Mouse (Mus musculus) heart, embryonic 12.5 days (tissue): ENCODE measurements around the gene Mtmr10. TPM values are rescaled to one million over a fixed set of nuclear protein-coding genes. Genes with fewer than 3 reads are reported as not detected.

Source experiments
- ATAC-seq: fragments of 200-750 bp; cut with Nextera tagmentation; 2 replicates; pipeline ENCODE4 v1.8.0; 2017; ENCODE audit warnings: moderate TSS enrichment, moderate library complexity; ENCODE audit not compliant: insufficient number of reproducible peaks, low FRiP score
- H3K27ac ChIP-seq: fragments of 300-500 bp; sonication (generic); 2 replicates; pipeline ENCODE4 v1.5.1; 2016; ENCODE audit warnings: mild to moderate bottlenecking, moderate library complexity; ENCODE audit not compliant: poor library complexity, severe bottlenecking
- H3K27me3 ChIP-seq: fragments of 300-500 bp; sonication (generic); replicated peaks from 2 replicates; pipeline ENCODE4 v1.6.1; 2016; ENCODE audit warnings: mild to moderate bottlenecking, moderate library complexity
- H3K36me3 ChIP-seq: fragments of 300-500 bp; sonication (generic); 2 replicates; pipeline ENCODE4 v1.6.1; 2016; ENCODE audit warnings: mild to moderate bottlenecking, moderate library complexity
- H3K4me1 ChIP-seq: fragments of 300-500 bp; sonication (generic); replicated peaks from 2 replicates; pipeline ENCODE4 v1.6.1; 2016; ENCODE audit warnings: mild to moderate bottlenecking
- H3K4me2 ChIP-seq: fragments of 300-500 bp; sonication (generic); 2 replicates; pipeline ENCODE4 v1.6.1; 2016; ENCODE audit warnings: mild to moderate bottlenecking, moderate library complexity
- H3K4me3 ChIP-seq: fragments of 300-500 bp; sonication (generic); 2 replicates; pipeline ENCODE4 v1.5.1; 2016; ENCODE audit warnings: mild to moderate bottlenecking
- H3K9ac ChIP-seq: fragments of 300-500 bp; sonication (generic); 2 replicates; pipeline ENCODE4 v1.6.1; 2016; ENCODE audit warnings: mild to moderate bottlenecking, moderate library complexity
- H3K9me3 ChIP-seq: fragments of 300-500 bp; sonication (generic); replicated peaks from 2 replicates; pipeline ENCODE4 v1.6.1; 2016; ENCODE audit warnings: mild to moderate bottlenecking, moderate library complexity
- WGBS: fragments of 180-500 bp; shearing (Covaris S2); methylation state at CpG from one replicate; pipeline ENCODE4 v1.1.7; 2016; 5-methylcytosine and 5-hydroxymethylcytosine counted together
- polyA plus RNA-seq: library from polyadenylated mRNA; unstranded; fragments of >200 nt; fragmentation: Nextera tagmentation; extraction: Ambion mirVana; gene quantifications from 2 replicates; pipeline ENCODE4 v1.2.1, GENCODE M21; 2016

Gene Mtmr10
- polyA plus RNA-seq, result 7.8 and 8.9 TPM in 2 replicates

DNA sequence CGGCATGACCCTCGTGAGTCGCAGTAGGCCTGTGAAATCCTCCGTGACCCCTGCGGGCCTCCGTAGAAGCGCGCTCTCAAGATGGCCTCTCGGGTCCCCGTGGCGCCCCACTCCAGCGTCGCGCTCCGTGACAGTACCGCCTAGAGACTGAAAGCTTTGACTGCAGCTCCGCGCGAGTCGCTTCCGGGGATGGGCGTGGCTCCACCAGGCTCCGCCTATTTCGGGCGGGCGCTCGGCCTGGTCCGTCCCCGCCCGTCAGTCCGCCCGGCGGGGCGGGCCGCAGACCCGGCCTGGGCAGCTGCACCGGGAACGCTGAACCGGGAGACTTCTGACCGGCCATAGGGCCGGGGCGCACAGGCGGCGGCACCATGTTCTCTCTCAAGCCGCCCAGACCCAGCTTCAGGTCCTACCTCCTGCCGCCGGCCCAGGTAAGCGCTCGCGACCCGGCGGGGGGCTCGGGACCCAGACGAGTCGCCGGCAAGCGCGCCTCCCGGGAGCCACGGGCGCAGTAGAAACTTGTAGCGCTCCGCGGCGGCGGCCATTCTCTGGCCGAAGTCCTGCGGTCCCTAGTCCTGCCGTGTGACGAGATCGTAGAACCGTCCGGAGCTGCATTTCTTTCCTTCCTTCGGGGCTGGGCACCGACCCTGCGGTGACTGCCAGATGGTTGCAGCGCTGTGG lies at the start of gene Mtmr10:
TSS of gene Mtmr10 (plus strand) at position 240 of the 678 bp plus-strand sequence.
- Histone ChIP-seq H3K4me1 (peaks cover 3% of the 10 kb centered on the region; the same call in 1 of the 2 replicates), H3K9me3 (no peaks in the 10 kb centered on the region), H3K4me2 (peak within 1 kb of the TSS; percentile 68), H3K9ac (peak within 1 kb of the TSS; percentile 84), H3K27me3 (no peaks in the 10 kb centered on the region), H3K4me3 (peak within 1 kb of the TSS; percentile 90), H3K27ac (peak within 1 kb of the TSS; percentile 82), H3K36me3 (peaks cover 9% of the 10 kb centered on the region; the same call in 1 of the 2 replicates)
- ATAC-seq, result peak; percentile 99
- under 1% methylated on average over 77 of the region's 77 CpGs for WGBS

DNA sequence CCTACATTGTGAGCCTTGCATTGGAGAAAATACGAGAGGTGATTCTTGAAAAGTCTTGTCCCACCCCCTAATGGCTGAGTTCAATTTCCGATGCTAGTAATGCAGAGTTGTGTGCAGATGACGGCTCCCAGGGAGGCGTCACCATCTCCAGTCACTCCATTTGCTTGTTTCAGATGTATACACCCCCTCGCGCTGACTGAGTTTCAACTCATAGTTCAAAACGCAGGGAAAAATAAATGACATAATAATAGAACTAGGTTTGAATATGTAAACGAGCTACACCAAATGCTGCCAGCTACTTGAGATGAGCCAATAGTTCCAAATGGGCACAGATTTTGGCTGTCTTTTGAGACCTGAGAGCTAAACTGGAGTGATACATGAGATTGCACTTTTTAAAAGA lies 49.7 kb upstream of the Mtmr10 start:
- Histone ChIP-seq H3K4me1 (no peaks in the 10 kb centered on the region), H3K9ac (no peak overlapping the region), H3K4me2 (no peak overlapping the region), H3K27ac (no peak overlapping the region), H3K36me3 (no peaks in the 10 kb centered on the region), H3K27me3 (no peaks in the 10 kb centered on the region), H3K4me3 (no peak overlapping the region), H3K9me3 (no peaks in the 10 kb centered on the region)
- WGBS, result 85% methylated on average over 8 of the region's 8 CpGs
- ATAC-seq, result no peak

DNA sequence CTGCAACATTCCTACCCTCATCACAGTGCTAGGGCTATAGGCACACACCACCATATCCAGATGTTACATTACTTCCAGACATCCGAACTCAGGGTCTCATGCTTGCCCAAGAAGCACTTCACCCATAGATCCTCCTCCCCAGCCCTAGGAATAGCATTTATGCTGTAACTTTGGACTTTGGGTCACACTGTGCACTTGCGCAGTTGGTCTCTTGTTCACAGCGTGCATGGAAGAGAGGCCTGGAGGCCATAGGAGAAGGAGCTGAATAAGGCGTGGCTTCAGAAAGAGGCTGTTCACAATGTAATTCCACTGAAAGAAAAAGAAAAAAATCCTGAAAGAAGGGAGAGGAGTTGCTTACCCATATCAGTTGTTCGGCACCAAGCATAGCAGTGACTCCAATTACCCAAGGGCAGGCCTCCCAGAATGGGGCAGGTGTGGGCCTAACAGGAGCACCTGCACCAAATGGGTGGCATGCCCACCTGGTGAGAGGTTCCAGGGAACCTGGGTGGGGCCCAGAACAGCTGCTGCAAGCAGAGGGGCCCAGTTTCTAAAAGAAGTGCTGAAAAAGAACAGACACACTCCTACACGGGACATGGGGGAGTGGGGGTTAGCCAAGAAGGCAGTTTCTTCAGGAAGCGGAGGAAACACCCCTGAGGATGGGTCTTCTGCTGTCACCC lies 48.9 kb upstream of the Mtmr10 start:
- WGBS, result 81% methylated on average over 7 of the region's 7 CpGs
- no peaks in the 10 kb centered on the region for H3K9me3 ChIP-seq
- ATAC-seq, result no peak
- no peak overlapping the region for H3K4me3 ChIP-seq
- H3K36me3 ChIP-seq, result no peaks in the 10 kb centered on the region
- H3K4me2 ChIP-seq, result no peak overlapping the region
- no peaks in the 10 kb centered on the region for H3K27me3 ChIP-seq
- H3K9ac ChIP-seq, result no peak overlapping the region
- H3K27ac ChIP-seq, result no peak overlapping the region
- no peaks in the 10 kb centered on the region for H3K4me1 ChIP-seq

DNA sequence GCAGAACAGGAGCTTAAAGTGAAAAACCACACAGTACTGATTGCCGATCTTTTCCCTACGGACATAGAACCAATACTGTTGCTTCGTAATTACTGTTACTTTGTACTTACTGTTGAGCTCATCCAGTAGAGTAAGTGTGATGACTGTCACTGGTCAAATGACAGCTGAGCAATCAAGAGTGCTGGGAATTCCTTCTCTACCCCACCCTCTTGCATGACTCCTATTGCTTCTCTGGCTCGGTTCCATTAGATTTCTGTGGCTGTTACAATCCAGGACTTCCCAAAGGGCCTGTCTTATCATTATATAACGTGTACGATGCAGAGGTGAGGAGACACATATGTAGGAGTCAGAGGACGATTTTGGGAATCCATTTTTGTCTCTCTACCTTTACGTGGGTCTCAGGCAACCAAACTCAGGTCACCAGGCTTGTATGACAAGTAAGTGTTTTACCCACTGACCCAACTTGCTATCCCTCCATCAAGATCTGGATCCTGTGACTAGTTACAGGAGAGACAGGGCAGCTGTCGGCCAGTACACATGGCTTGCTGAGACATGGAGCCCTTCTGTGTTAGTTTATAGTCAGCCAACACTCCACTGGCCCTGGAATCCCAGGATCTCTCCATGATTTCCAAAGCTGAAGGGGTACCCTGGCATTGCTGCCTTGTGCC lies 48.2 kb upstream of the Mtmr10 start:
- WGBS, result 72% methylated on average over 9 of the region's 9 CpGs
- Histone ChIP-seq H3K4me2 (no peak overlapping the region), H3K4me3 (no peak overlapping the region), H3K27ac (no peak overlapping the region), H3K9ac (no peak overlapping the region), H3K4me1 (no peaks in the 10 kb centered on the region), H3K36me3 (no peaks in the 10 kb centered on the region), H3K9me3 (no peaks in the 10 kb centered on the region), H3K27me3 (no peaks in the 10 kb centered on the region)
- no peak for ATAC-seq

DNA sequence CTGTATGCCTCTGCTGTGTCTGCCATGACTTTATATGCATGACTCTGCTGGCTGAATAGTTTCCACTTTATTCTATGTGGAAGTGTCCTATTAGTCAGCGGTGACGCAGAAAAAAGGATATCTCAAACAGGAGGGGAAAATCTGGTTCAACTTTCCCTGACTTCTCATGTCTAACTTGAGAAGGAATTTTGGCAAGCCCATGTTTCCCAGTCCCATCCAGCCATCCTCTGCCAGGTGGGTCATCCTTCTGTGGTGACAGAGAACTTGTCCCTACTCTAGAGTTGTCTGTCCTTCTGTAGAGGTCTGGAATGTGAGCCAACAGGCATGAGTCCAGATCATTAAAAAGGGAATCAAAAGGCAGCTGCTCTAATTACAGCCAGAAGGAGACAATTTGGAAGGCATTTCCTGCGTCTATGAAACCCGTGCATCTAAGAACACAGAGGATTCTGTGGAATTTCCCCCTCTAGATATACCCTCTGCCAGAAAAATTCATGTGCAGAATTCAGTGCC lies 47.6 kb upstream of the Mtmr10 start:
- H3K4me3 ChIP-seq, result no peak overlapping the region
- 72% methylated on average over 4 of the region's 4 CpGs for WGBS

DNA sequence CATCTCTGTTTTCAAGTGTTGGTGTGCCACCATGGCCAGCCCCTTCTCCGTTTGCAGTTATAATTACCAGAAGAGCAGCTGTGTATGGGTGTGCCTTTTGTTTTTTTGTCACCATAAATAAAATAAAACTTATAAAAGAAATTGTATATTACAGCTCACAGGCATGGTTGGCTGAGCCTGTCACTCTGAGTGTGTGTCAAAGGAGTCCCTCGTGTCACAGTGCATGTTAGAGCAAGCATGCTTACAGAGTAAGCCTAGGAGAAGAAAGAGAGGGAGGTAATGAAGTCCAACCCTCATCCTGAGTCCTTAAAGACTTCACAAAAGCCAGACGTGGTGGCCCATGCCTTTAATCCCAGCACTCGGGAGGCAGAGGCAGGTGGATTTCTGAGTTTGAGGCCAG lies 45.0 kb upstream of the Mtmr10 start:
- no peaks in the 10 kb centered on the region for H3K36me3 ChIP-seq
- no peak for ATAC-seq
- H3K4me1 ChIP-seq, result no peaks in the 10 kb centered on the region
- no peaks in the 10 kb centered on the region for H3K27me3 ChIP-seq
- no peak overlapping the region for H3K9ac ChIP-seq
- 78% methylated on average over 4 of the region's 4 CpGs for WGBS
- no peak overlapping the region for H3K4me3 ChIP-seq
- H3K27ac ChIP-seq, result no peak overlapping the region
- no peak overlapping the region for H3K4me2 ChIP-seq
- no peaks in the 10 kb centered on the region for H3K9me3 ChIP-seq

More for the DNA sequence above, 47.6 kb upstream of the Mtmr10 start:
- ATAC-seq, result no peak
- H3K27me3 ChIP-seq, result no peaks in the 10 kb centered on the region
- no peaks in the 10 kb centered on the region for H3K9me3 ChIP-seq
- H3K27ac ChIP-seq, result no peak overlapping the region
- H3K36me3 ChIP-seq, result no peaks in the 10 kb centered on the region
- H3K4me2 ChIP-seq, result no peak overlapping the region
- no peak overlapping the region for H3K9ac ChIP-seq
- H3K4me1 ChIP-seq, result no peaks in the 10 kb centered on the region

DNA sequence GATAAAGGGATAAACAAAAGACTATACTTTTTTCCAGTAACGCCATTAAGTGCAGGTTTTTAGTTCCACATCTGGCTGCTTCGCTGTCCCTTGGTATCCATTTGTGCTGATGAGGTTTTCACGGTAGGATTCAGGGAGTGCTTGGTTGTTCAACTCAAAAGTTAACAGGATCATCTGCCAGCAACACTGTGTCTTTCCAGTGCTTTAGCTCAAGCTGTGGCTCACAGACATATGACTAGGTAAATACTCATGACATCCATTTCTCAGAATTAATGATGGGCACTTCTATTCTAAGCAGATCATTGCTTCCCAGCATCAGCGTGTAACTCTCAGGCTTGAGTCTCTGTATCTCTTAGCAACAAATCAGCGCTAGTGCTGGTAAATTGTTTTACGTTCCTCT lies 43.1 kb upstream of the Mtmr10 start:
- Histone ChIP-seq H3K36me3 (no peaks in the 10 kb centered on the region), H3K4me3 (no peak overlapping the region), H3K27me3 (no peaks in the 10 kb centered on the region), H3K9me3 (no peaks in the 10 kb centered on the region), H3K4me2 (no peak overlapping the region), H3K27ac (no peak overlapping the region), H3K4me1 (peaks cover 2% of the 10 kb centered on the region; the same call in 1 of the 2 replicates), H3K9ac (no peak overlapping the region)
- WGBS, result 84% methylated on average over 6 of the region's 6 CpGs
- no peak for ATAC-seq

DNA sequence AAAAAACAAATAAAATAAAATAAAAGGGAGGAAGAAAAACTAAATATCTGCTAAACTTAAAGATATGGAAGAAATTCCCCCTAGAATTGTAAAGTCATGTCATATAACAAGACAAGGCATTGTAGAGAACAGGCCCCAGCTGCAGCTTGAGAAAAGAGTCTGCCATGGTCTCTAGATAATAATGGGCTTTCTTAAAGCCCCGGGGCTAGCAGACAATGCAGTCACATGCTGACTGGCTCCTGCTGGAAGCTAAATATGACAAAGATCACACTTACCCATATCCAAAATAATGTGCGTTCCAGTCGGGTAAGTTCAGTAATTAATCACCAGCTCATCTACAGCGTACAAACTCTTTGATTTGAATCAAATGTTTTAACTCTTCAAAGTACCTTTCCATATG lies 40.7 kb upstream of the Mtmr10 start:
- H3K4me1 ChIP-seq, result peaks cover 8% of the 10 kb centered on the region; the same call in 1 of the 2 replicates
- WGBS, result 84% methylated on average over 4 of the region's 4 CpGs
- H3K4me2 ChIP-seq, result no peak overlapping the region
- H3K9ac ChIP-seq, result no peak overlapping the region
- H3K36me3 ChIP-seq, result no peaks in the 10 kb centered on the region
- no peaks in the 10 kb centered on the region for H3K9me3 ChIP-seq
- H3K27ac ChIP-seq, result no peak overlapping the region
- no peak for ATAC-seq
- H3K4me3 ChIP-seq, result no peak overlapping the region
- no peaks in the 10 kb centered on the region for H3K27me3 ChIP-seq

DNA sequence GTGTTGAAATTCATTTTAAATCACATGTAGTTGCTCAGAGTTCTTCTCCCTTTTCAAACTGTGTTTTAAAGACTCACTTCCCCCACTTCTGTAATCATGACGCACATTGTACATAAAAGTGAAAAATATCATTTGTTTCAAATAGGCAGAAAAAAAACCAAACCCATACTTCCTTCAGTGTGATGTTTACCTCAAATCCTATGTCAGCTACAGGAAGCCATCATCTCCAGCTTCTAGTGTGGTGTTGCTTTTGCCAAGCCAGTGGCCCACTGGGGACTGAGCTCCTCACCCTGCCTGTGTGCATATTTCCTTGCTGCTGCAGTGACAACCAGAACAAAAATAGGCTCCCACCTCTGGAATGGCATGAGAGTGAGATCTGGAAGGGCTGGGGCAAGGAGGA lies 39.1 kb upstream of the Mtmr10 start:
- no peak overlapping the region for H3K27ac ChIP-seq
- H3K4me1 ChIP-seq, result peaks cover 8% of the 10 kb centered on the region; the same call in 1 of the 2 replicates
- no peak overlapping the region for H3K4me3 ChIP-seq
- no peaks in the 10 kb centered on the region for H3K9me3 ChIP-seq
- H3K9ac ChIP-seq, result no peak overlapping the region
- ATAC-seq, result no peak
- H3K36me3 ChIP-seq, result no peaks in the 10 kb centered on the region
- no peak overlapping the region for H3K4me2 ChIP-seq
- H3K27me3 ChIP-seq, result no peaks in the 10 kb centered on the region
- 85% methylated on average over 1 of the region's 1 CpGs for WGBS

DNA sequence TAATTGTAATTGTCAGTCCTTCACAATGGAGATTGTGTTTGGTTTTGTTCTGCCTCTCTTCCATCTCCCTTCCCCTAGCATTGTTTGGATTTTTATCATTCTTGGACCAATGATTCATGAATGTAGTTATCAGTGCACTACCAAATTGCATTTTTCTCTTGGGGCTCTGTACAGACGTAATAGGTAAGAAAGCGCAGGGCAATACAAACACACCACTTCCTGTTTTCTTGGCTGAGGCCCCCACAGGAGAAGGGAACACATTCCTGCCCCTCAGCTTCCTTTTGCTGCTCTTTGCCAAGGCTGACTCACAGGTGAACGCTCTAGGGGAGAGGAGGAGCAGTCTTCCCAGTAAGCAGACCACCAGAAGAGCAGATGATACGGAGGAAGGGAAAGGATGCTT lies 37.7 kb upstream of the Mtmr10 start:
- H3K4me3 ChIP-seq, result no peak overlapping the region
- H3K9ac ChIP-seq, result no peak overlapping the region
- H3K36me3 ChIP-seq, result no peaks in the 10 kb centered on the region
- 37% methylated on average over 4 of the region's 4 CpGs for WGBS
- peaks cover 8% of the 10 kb centered on the region; the same call in 1 of the 2 replicates for H3K4me1 ChIP-seq
- no peak overlapping the region for H3K27ac ChIP-seq
- H3K9me3 ChIP-seq, result no peaks in the 10 kb centered on the region
- no peak for ATAC-seq
- no peaks in the 10 kb centered on the region for H3K27me3 ChIP-seq
- no peak overlapping the region for H3K4me2 ChIP-seq

DNA sequence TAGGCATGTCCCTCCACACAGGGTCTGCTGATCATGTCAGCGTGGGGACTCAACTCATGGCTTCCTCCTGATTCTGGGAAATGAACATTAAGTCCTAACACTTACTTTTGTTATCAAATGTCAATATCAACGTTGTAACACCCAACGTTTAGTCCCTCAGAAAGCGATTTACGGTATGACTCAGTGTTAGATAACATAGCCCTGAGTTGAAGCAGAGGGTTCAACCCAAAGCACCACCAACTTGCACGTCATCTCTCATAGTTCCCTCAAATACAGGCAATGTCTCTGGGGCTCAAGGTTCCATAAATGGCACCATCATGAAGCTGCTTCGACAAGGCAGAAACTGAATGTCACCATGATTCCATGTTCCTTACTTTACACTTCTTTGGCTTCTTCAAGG lies 37.0 kb upstream of the Mtmr10 start:
- no peak overlapping the region; the same call in 1 of the 2 replicates for H3K27ac ChIP-seq
- H3K4me3 ChIP-seq, result no peak overlapping the region
- H3K9ac ChIP-seq, result no peak overlapping the region
- no peaks in the 10 kb centered on the region for H3K36me3 ChIP-seq
- H3K4me1 ChIP-seq, result peaks cover 8% of the 10 kb centered on the region; the same call in 1 of the 2 replicates
- 75% methylated on average over 7 of the region's 7 CpGs for WGBS
- H3K9me3 ChIP-seq, result no peaks in the 10 kb centered on the region
- no peak overlapping the region for H3K4me2 ChIP-seq
- no peaks in the 10 kb centered on the region for H3K27me3 ChIP-seq
- ATAC-seq, result no peak
